Mouse (Mus musculus): ENCODE results near the gene Rfx7. TPM values are rescaled to one million over a fixed set of nuclear protein-coding genes. Genes with fewer than 3 reads are reported as not detected.

The Rfx7 gene
- total RNA-seq (2021) (10 to 100 TPM; 18.9 to 20.4 TPM), polyA plus RNA-seq (2012; rRNA removed) (2.5 and 2.9 TPM in 2 replicates)
- long read RNA-seq, partial matches to known transcripts = 0 of 7 reads
- long read RNA-seq, other reads (novel, unspliced or antisense) = 3 of 7 reads

- peak; percentile 88 for DNase-seq
Observed at GRCm38 (mm10) chr9:72531996-72532380, at the start of gene Rfx7. Gene Rfx7, plus strand, starts transcription at chr9:72532240.

DNA sequence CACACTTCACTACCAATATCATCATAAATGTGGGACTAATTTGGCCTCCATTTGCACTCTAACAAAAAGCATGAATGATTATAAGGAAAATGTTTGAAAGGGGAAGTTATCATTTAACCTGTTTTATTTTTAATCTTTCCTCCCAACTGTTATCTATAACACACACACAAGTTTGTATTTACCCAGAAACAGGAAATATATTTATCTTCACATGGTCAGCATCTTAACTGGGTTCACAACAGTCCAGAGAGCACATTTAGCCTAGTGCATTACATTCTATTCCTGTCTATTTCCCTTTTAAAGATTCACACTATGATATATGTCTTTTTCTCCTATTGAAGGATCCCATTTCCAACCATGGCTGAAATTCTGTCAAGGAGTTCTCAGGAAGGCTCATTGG, 43.5 kb upstream of the Rfx7 start:
- DNase-seq = no peak

DNA sequence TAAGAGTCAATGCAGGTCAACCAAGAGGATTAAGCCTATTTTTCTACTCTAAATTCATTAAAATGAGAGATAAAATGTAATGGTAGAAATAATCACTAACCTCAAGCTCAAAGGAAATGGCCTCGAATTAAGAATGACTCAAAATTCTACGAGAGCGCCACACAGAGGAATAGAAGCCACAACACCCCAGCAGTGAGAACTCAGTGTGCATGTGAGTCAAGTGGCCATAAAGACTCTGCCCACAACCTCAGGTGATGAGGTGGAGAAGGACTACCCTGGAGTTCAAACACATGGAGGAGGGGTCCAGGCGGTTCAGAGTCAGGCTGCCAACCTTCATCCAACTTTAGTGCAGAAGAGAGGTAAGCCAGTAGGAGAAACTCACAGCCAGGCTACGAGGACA, 42.9 kb upstream of the Rfx7 start:
- no peak for DNase-seq

- peak; percentile 93 for DNase-seq
Observed at GRCm38 (mm10) chr9:72491559-72492193, 40.4 kb upstream of the Rfx7 start.

DNA sequence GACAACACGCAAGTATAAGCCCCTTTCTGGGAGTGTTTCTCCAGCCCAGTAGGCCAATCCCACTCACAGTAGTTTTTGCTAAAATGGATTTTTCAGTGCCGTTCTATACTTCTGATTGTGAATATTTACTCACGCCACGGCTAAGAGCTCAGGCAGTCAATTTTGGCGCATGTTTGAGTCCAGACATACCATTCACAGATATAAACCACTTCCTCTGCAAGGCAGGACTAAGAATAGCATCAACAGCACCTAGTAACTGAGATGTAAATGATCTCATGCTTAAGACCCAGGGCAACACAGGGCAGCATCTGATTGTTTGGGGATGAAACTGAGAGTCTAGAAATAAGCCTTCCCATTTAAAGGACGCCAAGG, 39.9 kb upstream of the Rfx7 start, which contains the start of gene Tex9:
Gene Tex9, minus strand, starts transcription at position 19 of the 372 bp plus-strand sequence.
- no peak for DNase-seq

GRCm38 (mm10) chr9:72493465-72493864, 38.6 kb upstream of the Rfx7 start:
- no peak for DNase-seq

GRCm38 (mm10) chr9:72493984-72494685, 37.9 kb upstream of the Rfx7 start:
- DNase-seq = no peak

DNA sequence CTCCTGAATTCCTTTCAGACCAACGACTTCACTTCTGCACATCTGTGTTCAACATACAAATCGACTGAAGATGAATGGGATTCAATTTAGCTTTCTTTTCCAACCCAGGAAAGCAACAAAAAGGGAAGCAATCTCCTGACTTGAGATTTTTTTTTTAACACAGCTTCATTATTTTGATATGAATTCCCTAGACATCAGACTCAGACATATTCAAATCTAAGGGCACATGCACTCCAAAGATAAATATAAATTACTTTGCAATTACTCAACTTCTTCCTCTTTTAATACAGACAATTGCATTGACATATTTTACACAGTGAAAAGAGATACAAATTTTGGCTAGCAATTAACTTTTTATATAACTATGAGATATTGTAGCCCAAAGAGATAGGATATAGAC, 35.3 kb upstream of the Rfx7 start:
- DNase-seq = no peak

GRCm38 (mm10) chr9:72497171-72497570, 34.9 kb upstream of the Rfx7 start:
- no peak for DNase-seq

DNA sequence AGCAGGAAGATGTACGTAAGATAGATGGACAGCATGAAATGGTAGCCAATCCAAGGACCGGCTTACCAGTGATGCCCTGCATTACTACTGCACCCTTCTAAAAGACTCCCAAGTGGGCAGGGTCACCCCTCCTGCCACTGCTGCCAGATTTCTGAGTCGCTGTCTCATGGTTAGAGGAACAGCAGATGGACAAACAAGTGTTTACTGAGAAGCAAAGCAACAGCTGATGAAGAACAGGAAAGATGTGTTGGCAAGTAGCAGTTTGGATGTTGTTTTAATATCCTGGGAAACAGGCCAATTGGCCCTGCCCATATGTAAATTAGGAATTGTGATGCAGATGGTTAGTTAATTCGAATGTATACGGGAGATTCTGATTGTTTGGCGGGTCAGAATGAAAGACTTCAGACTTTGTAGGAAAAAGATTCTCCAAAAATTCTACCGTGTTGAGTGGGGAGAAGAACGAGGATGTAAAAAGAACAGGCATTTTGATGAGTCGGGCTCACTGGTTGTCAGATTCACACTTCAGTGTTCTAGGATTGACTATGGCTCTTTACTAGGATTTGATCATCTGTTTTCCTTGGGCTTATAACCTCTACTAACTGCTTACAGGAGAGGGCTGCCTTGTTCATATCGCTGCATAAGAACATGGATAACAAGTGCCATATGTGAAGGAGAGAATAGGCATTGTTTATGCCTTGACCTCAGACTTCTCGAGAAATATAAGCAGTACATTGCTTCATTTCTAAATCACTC, 19.6 kb upstream of the Rfx7 start:
- no peak for DNase-seq

GRCm38 (mm10) chr9:72515366-72515765, 16.7 kb upstream of the Rfx7 start:
- no peak for DNase-seq

DNA sequence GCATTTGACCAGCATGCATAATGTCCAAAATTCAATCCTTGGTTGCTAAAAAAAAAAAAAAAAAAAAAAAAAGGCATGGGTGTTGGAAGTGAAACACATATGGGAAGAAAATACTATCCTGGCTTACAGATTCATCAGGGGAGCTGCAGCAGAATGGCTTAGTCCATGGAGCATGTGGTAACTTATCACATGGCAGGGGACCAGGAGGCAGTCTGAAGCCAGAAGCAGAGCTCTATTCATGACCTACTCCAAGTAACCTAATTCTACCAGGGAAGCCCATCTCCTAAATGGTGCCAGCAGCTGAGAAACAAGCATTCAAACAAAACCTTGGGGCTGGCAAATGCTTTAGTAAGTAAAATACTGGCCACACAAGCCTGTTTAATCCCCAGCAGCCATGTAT, 12.8 kb upstream of the Rfx7 start:
- DNase-seq = no peak

DNA sequence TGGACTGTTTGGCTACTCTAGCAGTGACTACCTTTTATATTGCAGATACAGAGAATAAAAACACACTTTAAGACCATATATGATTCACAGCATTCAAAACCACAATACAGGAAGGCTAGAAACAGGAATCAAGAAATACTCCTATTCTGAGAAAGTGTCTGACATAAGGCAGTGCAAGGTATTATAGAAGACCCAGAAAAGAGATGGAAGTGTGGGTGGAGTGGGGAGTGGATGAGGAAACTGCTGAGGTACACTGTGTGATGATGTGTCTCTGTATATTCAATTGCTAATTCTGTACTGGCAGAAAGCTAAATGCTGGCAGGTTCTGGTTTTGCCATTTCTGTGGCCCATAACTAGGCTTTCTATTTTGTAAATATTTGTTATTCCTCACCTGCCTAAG, 11.2 kb upstream of the Rfx7 start:
- DNase-seq = no peak

- no peak for DNase-seq
Observed at GRCm38 (mm10) chr9:72526091-72526490, 5.9 kb upstream of the Rfx7 start.

DNA sequence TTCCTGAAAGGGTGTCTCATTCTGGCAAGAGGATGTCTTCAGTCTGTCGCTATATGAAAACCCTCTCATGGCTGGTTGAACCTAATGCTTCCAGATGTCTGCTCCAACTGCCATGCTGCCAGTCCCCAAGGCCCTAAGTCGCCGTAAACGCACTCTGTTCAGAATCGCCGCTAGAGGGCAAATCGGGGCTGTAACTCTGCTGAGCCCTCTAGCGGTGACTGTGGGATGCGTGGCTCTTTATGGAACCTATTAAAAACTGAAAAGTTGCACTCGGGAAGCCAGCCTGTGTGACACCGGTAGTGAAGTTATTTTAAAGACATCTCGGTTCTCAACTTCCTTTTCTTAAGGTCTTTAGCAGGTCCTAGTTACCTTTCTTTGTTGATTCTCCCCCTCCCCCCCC, 1.8 kb upstream of the Rfx7 start:
- peak; percentile 86 for DNase-seq

DNA sequence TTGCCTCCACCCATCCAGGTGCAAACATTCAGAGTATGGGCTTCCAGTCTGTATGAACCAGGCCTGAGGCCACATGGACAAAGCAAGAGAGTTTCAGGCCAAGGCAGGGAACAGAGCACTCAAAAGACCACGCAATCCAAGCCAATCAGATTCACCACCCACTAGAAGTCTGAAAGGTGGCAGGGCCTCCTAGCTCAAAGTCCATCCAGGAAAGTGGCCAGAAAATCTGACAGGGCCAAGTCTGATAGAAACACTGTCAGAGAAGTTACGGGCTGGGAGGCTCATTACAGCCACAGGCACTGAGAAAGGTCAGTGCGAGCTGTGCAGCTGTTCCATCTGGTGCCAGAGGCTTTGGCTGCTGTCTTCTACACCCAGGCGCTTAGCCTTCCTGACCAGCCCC, 1.2 kb upstream of the Rfx7 start:
- DNase-seq = no peak

DNA sequence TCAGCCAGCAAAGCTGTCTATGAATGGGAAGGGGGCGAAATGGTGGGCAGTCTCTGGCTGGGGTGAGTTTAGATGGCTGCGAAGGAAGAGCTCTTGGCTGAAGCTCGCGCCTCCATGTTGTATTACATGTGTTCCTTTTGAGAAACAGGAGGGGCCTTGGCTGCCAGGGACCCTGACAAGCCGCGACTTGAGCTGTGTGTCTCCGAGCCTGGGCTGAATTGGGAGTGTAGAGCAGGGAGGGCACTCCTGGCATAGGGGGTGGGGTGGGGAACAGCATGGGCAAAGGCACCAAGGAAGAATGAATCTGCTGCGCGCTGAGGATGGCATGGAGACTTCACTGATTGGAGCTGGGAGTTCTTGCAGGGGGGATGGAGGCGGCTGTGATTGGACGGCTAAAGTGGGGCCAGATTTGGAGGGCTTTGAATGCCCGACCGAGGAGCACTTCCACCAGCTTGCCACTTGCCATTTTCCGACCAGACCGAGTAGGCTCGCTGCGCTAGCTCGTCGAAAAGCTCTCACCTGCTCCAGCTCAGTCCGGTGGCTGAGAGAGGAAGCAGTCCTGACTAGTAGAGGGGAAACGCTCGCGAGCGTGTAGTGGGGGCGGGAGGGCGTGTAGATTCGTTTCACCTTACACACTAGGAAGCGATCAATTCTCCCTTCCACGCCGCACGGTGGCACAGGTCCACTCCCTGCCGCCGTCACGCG, 597 bp upstream of the Rfx7 start:
- peak; percentile 90 for DNase-seq

DNA sequence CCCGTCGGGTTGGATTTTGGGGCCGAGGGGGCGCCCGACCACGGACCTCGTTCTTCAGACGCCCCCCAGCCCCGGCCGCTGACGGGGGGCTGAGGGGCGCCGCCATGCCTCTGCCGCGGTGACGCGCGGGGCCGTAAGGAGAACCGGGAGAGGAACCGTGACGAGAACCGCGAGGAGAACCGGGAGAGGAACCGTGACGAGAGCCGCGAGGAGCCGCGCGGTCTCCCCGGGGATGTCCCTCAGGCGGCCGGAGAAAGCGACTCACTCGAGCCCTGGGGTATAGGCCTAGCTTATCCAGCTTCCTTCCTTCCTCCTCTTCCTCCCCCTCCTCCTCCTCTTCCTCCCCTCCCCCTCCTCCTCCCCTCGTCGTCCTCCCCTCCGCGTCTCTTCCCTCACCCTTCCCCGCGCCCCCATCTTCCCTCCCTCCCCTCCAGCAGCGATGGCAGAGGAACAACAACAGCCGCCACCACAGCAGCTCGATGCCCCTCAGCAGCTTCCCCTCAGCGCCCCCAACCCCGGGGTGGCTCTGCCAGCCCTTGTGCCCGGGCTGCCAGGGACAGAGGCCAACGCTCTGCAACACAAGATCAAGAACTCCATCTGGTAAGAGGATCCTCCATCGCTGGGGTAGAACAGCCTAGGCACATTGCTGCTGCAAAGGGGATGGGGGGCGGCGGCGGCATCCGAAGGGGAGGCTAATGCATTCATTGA, 495 bp downstream of the Rfx7 start:
- DNase-seq = peak; percentile 71

- no peak for DNase-seq
Observed at GRCm38 (mm10) chr9:72533089-72533415, 1.0 kb downstream of the Rfx7 start.

DNA sequence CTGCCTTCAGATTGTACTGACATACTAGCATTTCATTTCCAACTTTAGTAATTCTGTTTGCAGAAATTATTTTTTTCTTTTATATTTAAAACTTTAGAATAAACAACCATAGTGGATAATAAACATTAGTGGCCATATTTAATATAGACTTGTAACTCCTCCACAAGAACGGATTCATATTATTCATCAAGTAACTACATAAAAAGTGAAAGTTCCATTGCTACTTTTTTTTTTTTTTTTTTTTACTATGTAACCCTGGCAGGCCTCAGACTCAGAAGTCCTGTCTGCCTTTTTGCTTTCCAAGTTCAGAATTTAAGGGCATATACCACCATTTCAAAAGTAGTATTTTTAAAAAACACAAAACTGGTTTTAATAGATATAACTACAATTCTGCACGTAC, 2.9 kb downstream of the Rfx7 start:
- DNase-seq = no peak

GRCm38 (mm10) chr9:72535394-72535793, 3.4 kb downstream of the Rfx7 start:
- no peak for DNase-seq

DNA sequence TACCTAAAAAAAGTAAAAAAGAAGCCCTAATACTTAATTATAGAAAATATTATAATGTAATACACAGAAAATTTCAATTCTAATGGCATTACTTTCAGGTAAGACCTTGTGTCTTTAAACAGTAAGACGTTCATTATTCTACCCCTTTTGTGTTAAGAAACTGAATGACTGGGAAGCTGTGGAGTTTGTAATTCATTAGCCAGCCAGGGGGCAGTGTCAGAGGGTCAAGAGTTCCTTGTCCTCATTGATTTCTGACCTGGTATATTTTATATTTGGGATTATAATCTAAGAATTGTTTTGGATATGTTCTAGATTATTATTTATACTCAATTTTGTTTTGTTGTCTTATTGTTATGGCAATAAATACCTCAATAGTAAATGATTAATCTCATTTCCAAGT, 5.0 kb downstream of the Rfx7 start:
- no peak for DNase-seq
